Mouse (Mus musculus): ENCODE measurements around the gene Actr3b.

The Actr3b gene

DNA sequence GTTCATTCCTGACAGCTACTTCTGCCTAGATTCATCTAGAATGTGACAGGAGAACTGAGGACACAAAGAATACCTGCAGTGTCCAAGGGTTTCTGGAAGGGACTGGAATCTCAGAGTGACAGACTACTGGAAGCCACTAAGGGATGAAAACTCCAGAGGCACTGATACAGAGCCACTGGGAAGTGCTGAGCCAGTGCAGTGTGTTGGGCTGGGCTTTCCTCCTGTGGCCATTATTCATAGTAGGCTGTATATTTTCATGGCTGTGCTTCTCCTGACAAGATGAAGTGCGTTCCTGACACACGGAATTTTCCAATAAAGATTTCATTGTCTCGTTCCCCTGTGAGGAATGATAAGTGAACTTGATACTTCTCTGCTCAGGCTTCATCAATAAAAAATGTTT lies 126.9 kb downstream of the Actr3b start:
- no peak for DNase-seq (ENCODE audit: low spot score)

DNA sequence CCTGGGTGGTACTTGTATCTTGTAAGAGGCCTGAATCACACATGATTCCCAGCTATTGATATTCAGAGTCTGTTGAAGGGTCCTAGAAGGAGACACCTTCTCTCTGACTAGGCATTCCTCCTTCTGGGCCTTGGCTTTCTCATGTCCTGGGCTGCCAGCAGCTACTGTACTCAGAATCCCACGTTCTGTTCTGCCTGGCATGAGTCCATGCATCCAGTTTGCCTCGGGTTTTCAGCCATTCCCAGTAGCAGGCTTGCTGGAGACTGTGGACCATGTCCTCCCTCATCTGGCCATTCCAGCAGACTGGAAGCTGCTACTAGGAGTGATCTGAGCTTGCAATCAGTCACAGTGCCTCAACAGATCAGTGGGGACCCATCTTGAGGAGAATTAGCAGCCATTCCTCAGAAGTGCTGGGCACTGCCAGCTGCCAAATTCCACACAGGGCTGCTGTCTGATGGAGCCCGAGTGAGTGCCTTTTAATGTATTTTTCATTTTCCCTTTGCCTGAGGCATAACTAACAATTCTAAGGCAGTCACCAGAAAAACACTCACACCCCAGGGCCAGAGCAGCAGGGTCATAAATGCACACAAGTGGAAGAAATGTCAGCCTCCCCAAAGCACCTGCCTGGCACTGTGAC lies 130.1 kb downstream of the Actr3b start:
- no peak for DNase-seq (ENCODE audit: low spot score)

DNA sequence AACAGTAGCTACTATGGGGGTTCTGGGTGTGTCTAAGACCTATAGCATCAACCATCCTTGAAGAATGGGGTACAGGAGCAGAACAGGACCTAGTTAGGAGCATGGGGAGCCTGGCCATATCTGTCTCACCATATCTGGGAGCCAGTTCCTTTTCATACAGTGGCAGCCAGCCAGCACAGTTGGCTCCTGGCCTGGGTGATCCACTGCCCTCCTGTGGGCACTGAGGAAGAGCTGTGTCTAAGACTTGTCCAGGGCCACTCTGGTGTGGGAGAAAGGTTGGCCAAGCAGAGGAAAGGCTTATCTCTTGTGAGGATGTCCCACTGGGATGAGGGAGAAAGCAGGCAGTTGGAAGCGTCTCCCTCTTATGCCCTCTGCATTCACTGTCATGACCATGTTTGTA lies 131.5 kb downstream of the Actr3b start:
- DNase-seq (ENCODE audit: low spot score) = no peak
